Mouse (Mus musculus) heart, postnatal 0 days (tissue): ENCODE results near the gene Ehbp1. TPM values are rescaled to one million over a fixed set of nuclear protein-coding genes. Genes with fewer than 3 reads are reported as not detected.
A peak's percentile ranks its signal among the peaks of the same experiment; 100 is the strongest.

Experiments used
- ATAC-seq: fragments of 200-750 bp; cut with Nextera tagmentation; 2 replicates; pipeline ENCODE4 v1.8.0; 2017; ENCODE audit warnings: low read depth, moderate number of reproducible peaks, moderate library complexity; ENCODE audit not compliant: insufficient read depth
- DNase-seq: peaks from one replicate; pipeline ENCODE4 v3.0.0-alpha.2; 2016; ENCODE audit warnings: low spot score
- H3K27ac ChIP-seq: fragments of 300-500 bp; sonication (generic); 2 replicates; pipeline ENCODE4 v1.5.1; 2014; ENCODE audit warnings: low read depth, mild to moderate bottlenecking
- H3K27me3 ChIP-seq: fragments of 300-500 bp; sonication (generic); 2 replicates; pipeline ENCODE4 v1.6.1; 2014; ENCODE audit warnings: low read length, mixed read lengths; ENCODE audit not compliant: control insufficient read depth, insufficient read depth
- H3K36me3 ChIP-seq: fragments of 300-500 bp; sonication (generic); replicated peaks from 2 replicates; pipeline ENCODE4 v1.6.1; 2014; ENCODE audit warnings: low read length, mixed read lengths; ENCODE audit not compliant: control insufficient read depth, insufficient read depth
- H3K4me1 ChIP-seq: fragments of 300-500 bp; sonication (generic); 2 replicates; pipeline ENCODE4 v1.6.1; 2014; ENCODE audit warnings: antibody characterized with exemption; ENCODE audit not compliant: control insufficient read depth, insufficient read depth
- H3K4me2 ChIP-seq: fragments of 300-500 bp; sonication (generic); 2 replicates; pipeline ENCODE4 v1.6.1; 2014; ENCODE audit warnings: low read depth, mild to moderate bottlenecking, low read length, moderate library complexity
- H3K4me3 ChIP-seq: fragments of 300-500 bp; sonication (generic); 2 replicates; pipeline ENCODE4 v1.5.1; 2014; ENCODE audit warnings: low read depth, low read length
- H3K9ac ChIP-seq: fragments of 300-500 bp; sonication (generic); replicated peaks from 2 replicates; pipeline ENCODE4 v1.6.1; 2014; ENCODE audit warnings: low read depth, low read length, mixed read lengths
- H3K9me3 ChIP-seq: fragments of 300-500 bp; sonication (generic); replicated peaks from 2 replicates; pipeline ENCODE4 v1.6.1; 2016; ENCODE audit warnings: low read length; ENCODE audit not compliant: control insufficient read depth
- CTCF ChIP-seq: IDR thresholded peaks from 2 replicates; pipeline ENCODE4 v1.5.1; 2016; ENCODE audit warnings: antibody characterized with exemption, control low read depth, low read depth
- EP300 ChIP-seq: IDR thresholded peaks from 2 replicates; pipeline ENCODE4 v1.6.1; 2016; ENCODE audit warnings: antibody characterized with exemption, low read depth
- WGBS: fragments of 180-500 bp; shearing (Covaris S2); extraction: QIAGEN DNeasy Blood & Tissue Kit; methylation state at CpG from one replicate; pipeline ENCODE4 v1.1.7; 2014; 5-methylcytosine and 5-hydroxymethylcytosine counted together
- polyA plus RNA-seq: library from polyadenylated mRNA; unstranded; fragments of >200 nt; fragmentation: Nextera tagmentation; extraction: Ambion mirVana; gene quantifications from 2 replicates; pipeline ENCODE4 v1.2.1, GENCODE M21; 2015
- total RNA-seq: library from RNA; depleted of rRNA; stranded (reverse); fragments of >200 nt; gene quantifications from 2 replicates; pipeline ENCODE4 v1.2.3, GENCODE M21; 2014; ENCODE audit warnings: low replicate concordance

Ehbp1 gene
- total and polyA plus RNA-seq, 2 experiments from 2014 or later = 35.9 to 53.5 TPM

- H3K9ac ChIP-seq = no peak overlapping the region
- no peak overlapping the region for H3K4me3 ChIP-seq
- no peaks in the 10 kb centered on the region for H3K36me3 ChIP-seq
- no peaks in the 10 kb centered on the region for H3K9me3 ChIP-seq
- no peaks in the 10 kb centered on the region for H3K27me3 ChIP-seq
- 52% methylated on average over 6 of the region's 6 CpGs for WGBS
- ATAC-seq (no peak), DNase-seq (no peak)
- no peak overlapping the region for H3K4me2 ChIP-seq
- TF ChIP-seq CTCF = no peak
- TF ChIP-seq EP300 = no peak
- no peaks in the 10 kb centered on the region for H3K4me1 ChIP-seq
- no peak overlapping the region for H3K27ac ChIP-seq
Measured at GRCm38 (mm10) chr11:22301164-22301563, 40.9 kb downstream of the Ehbp1 start.

- Histone ChIP-seq H3K4me1 (peaks cover 9% of the 10 kb centered on the region), H3K36me3 (no peaks in the 10 kb centered on the region), H3K9ac (no peak overlapping the region), H3K4me3 (no peak overlapping the region), H3K27me3 (no peaks in the 10 kb centered on the region), H3K4me2 (no peak overlapping the region), H3K27ac (no peak overlapping the region), H3K9me3 (no peaks in the 10 kb centered on the region)
- ATAC-seq = no peak
- TF ChIP-seq CTCF (no peak), EP300 (no peak)
- DNase-seq = no peak
Measured at GRCm38 (mm10) chr11:22289164-22289563, 52.9 kb downstream of the Ehbp1 start.

GRCm38 (mm10) chr11:22287513-22287900 lies 54.6 kb downstream of the Ehbp1 start:
- peak overlapping the region; percentile 90 for H3K4me2 ChIP-seq
- DNase-seq = peak; percentile 13
- WGBS = 2% methylated on average over 6 of the region's 6 CpGs
- H3K27me3 ChIP-seq = no peaks in the 10 kb centered on the region
- peak overlapping the region; percentile 86 for H3K4me3 ChIP-seq
- TF ChIP-seq EP300 (no peak), CTCF (no peak)
- H3K9me3 ChIP-seq = no peaks in the 10 kb centered on the region
- peaks cover 9% of the 10 kb centered on the region for H3K4me1 ChIP-seq
- no peak for ATAC-seq
- H3K9ac ChIP-seq = peak overlapping the region; percentile 85
- 0 out of 2 replicates have a peak, but pooled peaks cover 4% of the 10 kb centered on the region for H3K36me3 ChIP-seq
- H3K27ac ChIP-seq = peak overlapping the region; percentile 94

- H3K4me3 ChIP-seq = peak overlapping the region; percentile 86
- ATAC-seq (peak; percentile 99), DNase-seq (peak; percentile 99)
- H3K9me3 ChIP-seq = no peaks in the 10 kb centered on the region
- H3K9ac ChIP-seq = peak overlapping the region; percentile 85
- WGBS = under 1% methylated on average over 34 of the region's 43 CpGs
- H3K4me1 ChIP-seq = peaks cover 9% of the 10 kb centered on the region
- peak overlapping the region; percentile 90 for H3K4me2 ChIP-seq
- peak; percentile 58; the same call in 1 of the 2 replicates for TF ChIP-seq EP300
- TF ChIP-seq CTCF = no peak
- H3K36me3 ChIP-seq = peaks cover 9% of the 10 kb centered on the region; the same call in 1 of the 2 replicates
- no peaks in the 10 kb centered on the region for H3K27me3 ChIP-seq
- peak overlapping the region; percentile 94 for H3K27ac ChIP-seq
Measured at GRCm38 (mm10) chr11:22286885-22287512, 55.1 kb downstream of the Ehbp1 start.

- H3K4me2 ChIP-seq = peak overlapping the region; percentile 85
- TF ChIP-seq CTCF (no peak), EP300 (no peak)
Measured at GRCm38 (mm10) chr11:22286371-22286872, 55.7 kb downstream of the Ehbp1 start.

GRCm38 (mm10) chr11:22276656-22277055 lies 65.4 kb downstream of the Ehbp1 start:
- WGBS = 93% methylated on average over 3 of the region's 3 CpGs
- no peak for TF ChIP-seq CTCF
- TF ChIP-seq EP300 = no peak
- Histone ChIP-seq H3K27me3 (no peaks in the 10 kb centered on the region), H3K4me2 (no peak overlapping the region), H3K9me3 (0 out of 2 replicates have a peak, but pooled peaks cover 4% of the 10 kb centered on the region), H3K4me1 (peaks cover 9% of the 10 kb centered on the region; the same call in 1 of the 2 replicates), H3K4me3 (no peak overlapping the region), H3K27ac (no peak overlapping the region), H3K9ac (no peak overlapping the region), H3K36me3 (peaks cover 14% of the 10 kb centered on the region)
- no peak for ATAC-seq
- DNase-seq = no peak

More at GRCm38 (mm10) chr11:22286371-22286872, 55.7 kb downstream of the Ehbp1 start:
- Histone ChIP-seq H3K27me3 (no peaks in the 10 kb centered on the region), H3K36me3 (peaks cover 13% of the 10 kb centered on the region; the same call in 1 of the 2 replicates), H3K27ac (peak overlapping the region; percentile 83), H3K9me3 (no peaks in the 10 kb centered on the region), H3K4me3 (peak overlapping the region; percentile 86), H3K9ac (peak overlapping the region; percentile 74), H3K4me1 (peaks cover 9% of the 10 kb centered on the region)
- WGBS = 1% methylated on average over 31 of the region's 39 CpGs
- ATAC-seq (peak; percentile 36), DNase-seq (peak; percentile 36)
